Mouse (Mus musculus) bone marrow, adult 2 months (tissue): ENCODE measurements around the gene Hdac10.

ENCODE experiments used
- CTCF ChIP-seq: fragments of 200-500 bp; IDR thresholded peaks from 2 replicates; pipeline ENCODE4 v1.5.1; 2011; ENCODE audit warnings: low read length, control low read depth; ENCODE audit not compliant: control insufficient read depth, insufficient read depth
- POLR2A ChIP-seq: fragments of 200-500 bp; IDR thresholded peaks from 2 replicates; pipeline ENCODE4 v1.6.1; 2011; ENCODE audit warnings: low read depth, mild to moderate bottlenecking, control low read depth, low read length, borderline replicate concordance; ENCODE audit not compliant: control insufficient read depth

GRCm38 (mm10) chr15:89149271-89150040, 21.0 kb upstream of the Hdac10 start, which contains the start of gene Mapk11:
- TF ChIP-seq POLR2A: no peak
- no peak for TF ChIP-seq CTCF
